Mouse (Mus musculus) midbrain, embryonic 13.5 days (tissue): ENCODE results near the gene Olfr609. TPM values are rescaled to one million over a fixed set of nuclear protein-coding genes. Genes with fewer than 3 reads are reported as not detected.
"Not testable (repeated sequence)": the region's sequence is repeated elsewhere in the genome, so short reads cannot be mapped to it uniquely, and the experiment has no call there.

ENCODE experiments used
- ATAC-seq: fragments of 200-750 bp; cut with Nextera tagmentation; 2 replicates; pipeline ENCODE4 v1.8.0; 2017; ENCODE audit warnings: mild to moderate bottlenecking, moderate TSS enrichment, moderate library complexity
- H3K27ac ChIP-seq: fragments of 300-500 bp; sonication (generic); 2 replicates; pipeline ENCODE4 v1.5.1; 2015; ENCODE audit warnings: inconsistent platforms, mild to moderate bottlenecking, moderate library complexity
- H3K27me3 ChIP-seq: fragments of 300-500 bp; sonication (generic); 2 replicates; pipeline ENCODE4 v1.6.1; 2015; ENCODE audit warnings: mild to moderate bottlenecking, inconsistent platforms
- H3K36me3 ChIP-seq: fragments of 300-500 bp; sonication (generic); 2 replicates; pipeline ENCODE4 v1.6.1; 2015; ENCODE audit warnings: mild to moderate bottlenecking, inconsistent platforms
- H3K4me1 ChIP-seq: fragments of 300-500 bp; sonication (generic); replicated peaks from 2 replicates; pipeline ENCODE4 v1.6.1; 2015; ENCODE audit warnings: inconsistent platforms
- H3K4me2 ChIP-seq: fragments of 300-500 bp; sonication (generic); replicated peaks from 2 replicates; pipeline ENCODE4 v1.6.1; 2015; ENCODE audit warnings: moderate library complexity, mild to moderate bottlenecking, inconsistent platforms
- H3K4me3 ChIP-seq: fragments of 300-500 bp; sonication (generic); replicated peaks from 2 replicates; pipeline ENCODE4 v1.5.1; 2015; ENCODE audit warnings: mild to moderate bottlenecking, inconsistent platforms
- H3K9ac ChIP-seq: fragments of 300-500 bp; sonication (generic); replicated peaks from 2 replicates; pipeline ENCODE4 v1.6.1; 2015; ENCODE audit warnings: mild to moderate bottlenecking, inconsistent platforms
- H3K9me3 ChIP-seq: fragments of 300-500 bp; sonication (generic); 2 replicates; pipeline ENCODE4 v1.6.1; 2016; ENCODE audit warnings: mild to moderate bottlenecking, inconsistent platforms
- WGBS: fragments of 180-500 bp; shearing (Covaris S2); methylation state at CpG from one replicate; pipeline ENCODE4 v1.1.7; 2015; 5-methylcytosine and 5-hydroxymethylcytosine counted together
- polyA plus RNA-seq: library from polyadenylated mRNA; unstranded; fragments of >200 nt; fragmentation: Nextera tagmentation; extraction: Ambion mirVana; gene quantifications from 2 replicates; pipeline ENCODE4 v1.2.1, GENCODE M21; 2015

Gene Olfr609
- not detected in 2 replicates for polyA plus RNA-seq

DNA sequence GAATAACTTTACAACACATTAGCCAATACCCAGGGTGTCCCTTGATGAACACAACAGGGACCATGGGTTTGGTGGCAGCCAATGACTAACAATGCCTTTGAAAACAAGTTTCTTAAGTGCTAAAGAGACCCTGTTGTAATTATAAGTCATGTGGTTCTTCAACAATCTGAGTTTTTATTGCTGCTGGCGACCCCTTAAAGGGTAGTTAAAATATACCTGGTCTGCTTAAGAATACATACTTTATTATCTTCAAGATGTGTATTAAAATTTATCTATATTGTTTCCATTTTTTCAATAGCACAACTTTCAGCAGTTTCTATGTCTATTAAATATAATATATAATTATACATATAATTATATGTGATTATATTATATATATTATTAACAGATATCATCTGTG, at the start of gene Olfr609:
Olfr609 (minus strand) TSS at position 101 of the 400 bp plus-strand sequence.
- no peak for ATAC-seq
- Histone ChIP-seq H3K4me1 (no peaks in the 10 kb centered on the region), H3K9me3 (no peaks in the 10 kb centered on the region), H3K27ac (no peak within 1 kb of the TSS), H3K27me3 (no peaks in the 10 kb centered on the region), H3K4me2 (no peak within 1 kb of the TSS), H3K36me3 (no peaks in the 10 kb centered on the region), H3K9ac (no peak within 1 kb of the TSS), H3K4me3 (no peak within 1 kb of the TSS)
- WGBS, result 76% methylated on average over 1 of the region's 1 CpGs

- not testable (repeated sequence) for H3K36me3 ChIP-seq, H3K4me1 ChIP-seq, H3K4me2 ChIP-seq, H3K4me3 ChIP-seq, H3K27ac ChIP-seq, ATAC-seq, H3K9me3 ChIP-seq, H3K9ac ChIP-seq, H3K27me3 ChIP-seq
- WGBS, result 85% methylated on average over 2 of the region's 2 CpGs
Measured at GRCm38 (mm10) chr7:103542617-103543016, 44.8 kb upstream of the Olfr609 start, which contains the start of gene Olfr612. TSS of gene Olfr612 (minus strand) at chr7:103542717.

DNA sequence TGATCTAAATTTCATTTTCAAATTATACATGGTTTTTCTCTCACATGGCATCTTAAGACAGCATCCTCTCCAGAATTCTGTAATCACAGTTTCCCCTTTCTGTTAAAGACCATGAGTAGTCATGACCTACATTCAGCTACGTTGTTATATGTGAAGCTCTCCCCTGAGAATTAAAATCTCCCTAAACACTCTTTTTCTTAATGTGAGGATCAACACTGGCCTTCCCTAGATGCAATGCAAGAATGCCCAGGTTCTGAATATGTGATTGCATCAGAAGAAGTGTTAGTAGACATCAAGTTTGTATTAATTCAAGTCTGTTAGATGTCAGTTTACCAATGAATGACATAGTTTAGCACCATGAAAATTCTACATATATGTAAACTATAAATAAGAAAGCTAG, 22.9 kb upstream of the Olfr609 start, which contains the start of gene Olfr611:
Olfr611 (minus strand) TSS at position 101 of the 400 bp plus-strand sequence.
- not testable (repeated sequence) for H3K27ac ChIP-seq, H3K4me1 ChIP-seq, H3K27me3 ChIP-seq, H3K9ac ChIP-seq, H3K9me3 ChIP-seq, H3K4me2 ChIP-seq, ATAC-seq, H3K36me3 ChIP-seq, H3K4me3 ChIP-seq
- WGBS, result 73% methylated on average over 1 of the region's 1 CpGs

- no peaks in the 10 kb centered on the region for H3K27me3 ChIP-seq
- H3K9ac ChIP-seq, result no peak within 1 kb of the TSS
- no peak within 1 kb of the TSS for H3K4me2 ChIP-seq
- WGBS, result 89% methylated on average over 2 of the region's 2 CpGs
- no peak within 1 kb of the TSS for H3K4me3 ChIP-seq
- no peak within 1 kb of the TSS for H3K27ac ChIP-seq
- ATAC-seq, result no peak
- H3K36me3 ChIP-seq, result no peaks in the 10 kb centered on the region
- H3K4me1 ChIP-seq, result no peaks in the 10 kb centered on the region
- H3K9me3 ChIP-seq, result no peaks in the 10 kb centered on the region
Measured at GRCm38 (mm10) chr7:103512022-103512421, 14.2 kb upstream of the Olfr609 start, which contains the start of gene Olfr610. TSS of gene Olfr610 (minus strand) at chr7:103512122.

- not testable (repeated sequence) for H3K36me3 ChIP-seq, H3K27ac ChIP-seq, H3K4me2 ChIP-seq, H3K27me3 ChIP-seq, H3K4me1 ChIP-seq, H3K9me3 ChIP-seq, H3K9ac ChIP-seq, ATAC-seq, H3K4me3 ChIP-seq
- WGBS, result 89% methylated on average over 9 of the region's 9 CpGs
Measured at GRCm38 (mm10) chr7:103477106-103477505, 20.8 kb downstream of the Olfr609 start.

- ATAC-seq, result no peak
- no peaks in the 10 kb centered on the region for H3K9me3 ChIP-seq
- no peak within 1 kb of the TSS for H3K4me3 ChIP-seq
- no peak within 1 kb of the TSS for H3K4me2 ChIP-seq
- H3K36me3 ChIP-seq, result no peaks in the 10 kb centered on the region
- no peak within 1 kb of the TSS for H3K27ac ChIP-seq
- H3K4me1 ChIP-seq, result no peaks in the 10 kb centered on the region
- no peaks in the 10 kb centered on the region for H3K27me3 ChIP-seq
- H3K9ac ChIP-seq, result no peak within 1 kb of the TSS
Measured at GRCm38 (mm10) chr7:103469577-103469976, 28.3 kb downstream of the Olfr609 start, which contains the start of gene Olfr608. TSS of gene Olfr608 (plus strand) at chr7:103469877.

- no peak overlapping the region for H3K9ac ChIP-seq
- H3K9me3 ChIP-seq, result no peaks in the 10 kb centered on the region
- H3K27me3 ChIP-seq, result no peaks in the 10 kb centered on the region
- no peaks in the 10 kb centered on the region for H3K36me3 ChIP-seq
- no peak overlapping the region for H3K27ac ChIP-seq
- 95% methylated on average over 5 of the region's 5 CpGs for WGBS
- no peaks in the 10 kb centered on the region for H3K4me1 ChIP-seq
- no peak overlapping the region for H3K4me2 ChIP-seq
- H3K4me3 ChIP-seq, result no peak overlapping the region
- ATAC-seq, result no peak
Measured at GRCm38 (mm10) chr7:103460590-103460989, 37.3 kb downstream of the Olfr609 start.

DNA sequence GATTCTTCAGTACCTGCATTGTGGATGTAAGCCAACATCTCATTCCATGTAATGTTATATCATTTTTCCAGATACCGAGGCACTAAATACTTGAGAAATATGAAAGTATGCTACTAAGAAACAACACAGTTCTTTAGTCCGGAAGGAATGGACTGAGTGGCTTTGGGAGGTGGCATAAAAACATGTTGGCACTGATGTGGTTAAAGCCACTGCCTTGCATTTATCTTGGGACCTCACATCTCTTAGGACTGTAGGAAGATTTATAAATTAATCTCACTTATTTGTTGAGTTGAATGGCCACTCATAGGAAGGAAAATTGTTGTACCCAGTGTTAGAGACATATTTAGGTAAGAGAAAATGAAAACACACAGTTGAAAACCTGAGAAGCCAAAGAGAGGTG, 49.1 kb downstream of the Olfr609 start, which contains the start of gene Olfr606:
Olfr606 (plus strand) TSS at position 301 of the 400 bp plus-strand sequence.
- Histone ChIP-seq H3K4me3 (no peak within 1 kb of the TSS), H3K4me1 (no peaks in the 10 kb centered on the region), H3K27me3 (no peaks in the 10 kb centered on the region), H3K9ac (no peak within 1 kb of the TSS), H3K9me3 (no peaks in the 10 kb centered on the region), H3K27ac (no peak within 1 kb of the TSS), H3K36me3 (no peaks in the 10 kb centered on the region), H3K4me2 (no peak within 1 kb of the TSS)
- WGBS, result 93% methylated on average over 2 of the region's 2 CpGs
- ATAC-seq, result no peak

DNA sequence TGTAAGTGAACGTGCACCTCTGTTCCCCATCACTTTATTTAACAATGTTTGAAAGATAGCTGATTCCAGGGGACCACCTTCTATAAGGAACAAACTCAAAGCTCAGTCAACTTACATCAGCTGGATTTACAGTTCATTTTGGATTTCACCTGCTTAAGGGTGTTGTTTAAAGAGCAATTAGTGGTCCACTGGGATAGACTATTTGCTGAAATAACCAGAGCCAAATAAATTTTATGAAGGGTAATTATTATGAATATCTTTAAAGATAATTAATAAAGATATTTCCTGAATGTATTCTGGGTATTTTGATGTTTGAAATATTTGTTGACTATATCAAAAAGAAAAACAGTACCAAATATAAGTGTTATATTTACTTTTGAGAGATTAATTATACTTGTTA, 52.5 kb downstream of the Olfr609 start, which contains the start of gene Olfr605:
Olfr605 (minus strand) TSS at position 101 of the 400 bp plus-strand sequence.
- Histone ChIP-seq H3K4me1 (no peaks in the 10 kb centered on the region), H3K27ac (no peak within 1 kb of the TSS), H3K36me3 (no peaks in the 10 kb centered on the region), H3K27me3 (no peaks in the 10 kb centered on the region), H3K4me3 (no peak within 1 kb of the TSS), H3K9me3 (no peaks in the 10 kb centered on the region), H3K9ac (no peak within 1 kb of the TSS), H3K4me2 (no peak within 1 kb of the TSS)
- no peak for ATAC-seq
- WGBS, result 79% methylated on average over 1 of the region's 1 CpGs

Other genes with a start within 250 kb of the Olfr609 start
- gene Usp17ld, start 245.6 kb downstream of the Olfr609 start, polyA plus RNA-seq, result not detected in 2 replicates
- gene Olfr596, start 192.4 kb downstream of the Olfr609 start, polyA plus RNA-seq, result not detected in 2 replicates
- not detected in 2 replicates for gene Olfr597, start 181.7 kb downstream of the Olfr609 start, polyA plus RNA-seq
- not detected in 2 replicates for gene Olfr598, start 174.5 kb downstream of the Olfr609 start, polyA plus RNA-seq
- not detected in 2 replicates for gene Olfr599, start 162.1 kb downstream of the Olfr609 start, polyA plus RNA-seq
- not detected in 2 replicates for gene Olfr600, start 148.4 kb downstream of the Olfr609 start, polyA plus RNA-seq
- gene Olfr601, start 135.4 kb downstream of the Olfr609 start, polyA plus RNA-seq, result not detected in 2 replicates
- not detected in 2 replicates for gene Olfr603, start 111.9 kb downstream of the Olfr609 start, polyA plus RNA-seq
- gene Usp17lc, start 83.0 kb downstream of the Olfr609 start, polyA plus RNA-seq, result not detected in 2 replicates
- gene Olfr605, start 52.6 kb downstream of the Olfr609 start, polyA plus RNA-seq, result not detected in 2 replicates
- gene Olfr606, start 49.0 kb downstream of the Olfr609 start, polyA plus RNA-seq, result not detected in 2 replicates
- not detected in 2 replicates for gene Olfr607, start 33.9 kb downstream of the Olfr609 start, polyA plus RNA-seq
- not detected in 2 replicates for gene Olfr608, start 28.2 kb downstream of the Olfr609 start, polyA plus RNA-seq
- not detected in 2 replicates for gene Olfr610, start 14.1 kb upstream of the Olfr609 start, polyA plus RNA-seq
- gene Olfr611, start 22.8 kb upstream of the Olfr609 start, polyA plus RNA-seq, result not detected in 2 replicates
- gene Olfr612, start 44.7 kb upstream of the Olfr609 start, polyA plus RNA-seq, result not detected in 2 replicates
- not detected in 2 replicates for gene Olfr613, start 50.0 kb upstream of the Olfr609 start, polyA plus RNA-seq
- not detected in 2 replicates for gene Olfr615, start 58.0 kb upstream of the Olfr609 start, polyA plus RNA-seq
- not detected in 2 replicates for gene Olfr616, start 71.1 kb upstream of the Olfr609 start, polyA plus RNA-seq
- not detected in 2 replicates for gene Olfr617, start 75.0 kb upstream of the Olfr609 start, polyA plus RNA-seq
- not detected in 2 replicates for gene Olfr618, start 92.0 kb upstream of the Olfr609 start, polyA plus RNA-seq
- gene Olfr619, start 102.5 kb upstream of the Olfr609 start, polyA plus RNA-seq, result not detected in 2 replicates
- not detected in 2 replicates for gene Olfr620, start 114.5 kb upstream of the Olfr609 start, polyA plus RNA-seq
- not detected in 2 replicates for gene Olfr622, start 144.6 kb upstream of the Olfr609 start, polyA plus RNA-seq
- gene Olfr623, start 165.6 kb upstream of the Olfr609 start, polyA plus RNA-seq, result not detected in 2 replicates
- 0.04 TPM in 2 replicates for gene Olfr624, start 173.1 kb upstream of the Olfr609 start, polyA plus RNA-seq
- gene Olfr625-ps1, start 184.7 kb upstream of the Olfr609 start, polyA plus RNA-seq, result not detected in 2 replicates
- not detected in 2 replicates for gene Olfr243, start 216.6 kb upstream of the Olfr609 start, polyA plus RNA-seq
- not detected in 2 replicates for gene Olfr628, start 232.3 kb upstream of the Olfr609 start, polyA plus RNA-seq
- not detected in 2 replicates for gene Olfr629, start 246.9 kb upstream of the Olfr609 start, polyA plus RNA-seq